Mouse (Mus musculus) heart, embryonic 15.5 days (tissue): ENCODE data around the gene Vamp5. TPM values are rescaled to one million over a fixed set of nuclear protein-coding genes. Genes with fewer than 3 reads are reported as not detected.

Experiments used
- ATAC-seq: fragments of 200-750 bp; cut with Nextera tagmentation; replicated peaks from 2 replicates; pipeline ENCODE4 v1.8.0; 2017; ENCODE audit warnings: low read depth, moderate TSS enrichment; ENCODE audit not compliant: insufficient number of reproducible peaks, insufficient read depth, low FRiP score
- H3K27ac ChIP-seq: fragments of 300-500 bp; sonication (generic); 2 replicates; pipeline ENCODE4 v1.5.1; 2015; ENCODE audit warnings: mild to moderate bottlenecking, inconsistent platforms
- H3K27me3 ChIP-seq: fragments of 300-500 bp; sonication (generic); 2 replicates; pipeline ENCODE4 v1.6.1; 2015; ENCODE audit warnings: inconsistent platforms
- H3K36me3 ChIP-seq: fragments of 300-500 bp; sonication (generic); 2 replicates; pipeline ENCODE4 v1.6.1; 2015; ENCODE audit warnings: mild to moderate bottlenecking, inconsistent platforms
- H3K4me1 ChIP-seq: fragments of 300-500 bp; sonication (generic); replicated peaks from 2 replicates; pipeline ENCODE4 v1.6.1; 2015; ENCODE audit warnings: inconsistent platforms
- H3K4me2 ChIP-seq: fragments of 300-500 bp; sonication (generic); 2 replicates; pipeline ENCODE4 v1.6.1; 2015; ENCODE audit warnings: inconsistent platforms, mild to moderate bottlenecking, moderate library complexity
- H3K4me3 ChIP-seq: fragments of 300-500 bp; sonication (generic); 2 replicates; pipeline ENCODE4 v1.5.1; 2015; ENCODE audit warnings: mild to moderate bottlenecking, inconsistent platforms
- H3K9ac ChIP-seq: fragments of 300-500 bp; sonication (generic); 2 replicates; pipeline ENCODE4 v1.6.1; 2015; ENCODE audit warnings: mild to moderate bottlenecking, inconsistent platforms
- H3K9me3 ChIP-seq: fragments of 300-500 bp; sonication (generic); replicated peaks from 2 replicates; pipeline ENCODE4 v1.6.1; 2016; ENCODE audit warnings: inconsistent platforms
- WGBS: fragments of 180-500 bp; shearing (Covaris S2); methylation state at CpG from one replicate; pipeline ENCODE4 v1.1.7; 2015; ENCODE audit warnings: mixed read lengths; 5-methylcytosine and 5-hydroxymethylcytosine counted together
- polyA plus RNA-seq: library from polyadenylated mRNA; unstranded; fragments of >200 nt; fragmentation: Nextera tagmentation; extraction: Ambion mirVana; gene quantifications from 2 replicates; pipeline ENCODE4 v1.2.1, GENCODE M21; 2015

Vamp5 gene
- polyA plus RNA-seq, 1 experiment from 2014 or later = 46.1 TPM

DNA sequence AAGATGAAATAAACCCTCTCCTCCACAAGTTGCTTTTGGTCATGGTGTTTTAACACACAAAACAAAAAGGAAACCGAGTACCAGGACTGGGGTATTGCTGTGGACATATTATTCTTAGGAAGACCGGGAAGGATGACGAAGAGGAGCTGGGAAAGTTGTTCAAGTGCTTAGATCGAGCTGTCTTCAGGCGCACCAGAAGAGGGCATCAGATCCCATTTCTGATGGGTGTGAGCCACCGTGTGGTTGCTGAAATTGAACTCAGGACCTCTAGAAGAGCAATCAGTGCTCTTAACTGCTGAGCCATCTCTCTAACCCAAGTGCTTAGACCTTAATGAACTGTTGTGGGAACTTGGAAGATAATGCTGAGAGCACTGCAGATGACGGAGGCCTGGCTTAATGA is 16.3 kb downstream of the Vamp5 start:
- H3K4me2 ChIP-seq = no peak overlapping the region
- H3K36me3 ChIP-seq = peaks cover 15% of the 10 kb centered on the region; the same call in 1 of the 2 replicates
- ATAC-seq = no peak
- no peak overlapping the region for H3K9ac ChIP-seq
- H3K4me1 ChIP-seq = peaks cover 23% of the 10 kb centered on the region
- WGBS = 45% methylated on average over 7 of the region's 7 CpGs
- H3K4me3 ChIP-seq = no peak overlapping the region
- no peaks in the 10 kb centered on the region for H3K9me3 ChIP-seq
- no peak overlapping the region for H3K27ac ChIP-seq
- no peaks in the 10 kb centered on the region for H3K27me3 ChIP-seq

DNA sequence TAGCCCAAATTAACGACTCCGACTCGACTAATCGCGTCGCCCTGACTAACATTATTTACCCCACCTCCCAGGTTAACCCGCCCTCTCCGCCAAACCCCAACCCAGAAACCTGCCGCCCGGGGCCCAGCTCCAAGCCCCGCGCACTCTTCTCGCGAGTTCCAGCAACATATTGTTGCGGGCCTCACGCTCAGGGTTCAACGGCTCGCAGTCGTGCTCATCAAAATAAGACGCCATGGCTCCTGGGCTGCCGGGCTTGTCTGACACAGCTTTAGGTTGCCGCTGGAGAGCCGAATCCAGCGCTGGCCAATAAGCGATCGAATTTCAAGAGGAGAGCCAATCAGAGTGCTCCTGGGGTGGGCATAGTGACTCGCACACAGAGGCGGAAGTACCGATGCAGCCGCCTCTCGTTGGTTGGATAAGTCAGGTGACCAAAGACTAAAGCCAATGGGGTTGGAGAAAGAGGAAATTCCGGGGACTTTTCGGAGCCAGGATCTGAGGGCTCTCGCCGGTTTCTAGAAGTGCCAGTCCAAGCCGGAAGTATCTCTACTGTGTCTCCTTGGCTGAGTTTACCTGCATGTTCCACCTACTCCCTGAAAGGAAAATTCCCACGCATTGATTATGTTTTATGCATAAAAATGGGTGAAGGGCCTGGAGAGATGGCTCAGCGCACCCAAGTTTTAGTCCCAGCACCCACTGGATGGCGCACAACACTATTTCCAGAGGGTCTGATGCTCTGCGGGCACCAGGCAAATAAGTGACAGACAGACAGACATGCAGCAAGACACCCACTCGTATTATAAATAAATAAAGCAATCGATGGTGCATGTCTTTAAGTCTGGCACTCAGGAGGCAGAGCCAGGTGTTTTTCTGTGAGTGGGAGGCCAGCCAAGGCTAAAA is 17.9 kb downstream of the Vamp5 start:
- Histone ChIP-seq H3K27me3 (no peaks in the 10 kb centered on the region), H3K36me3 (peaks cover 18% of the 10 kb centered on the region; the same call in 1 of the 2 replicates), H3K4me3 (peak overlapping the region; percentile 80), H3K4me2 (peak overlapping the region; percentile 72), H3K9ac (peak overlapping the region; percentile 66), H3K9me3 (no peaks in the 10 kb centered on the region), H3K4me1 (peaks cover 30% of the 10 kb centered on the region), H3K27ac (peak overlapping the region; percentile 82)
- WGBS = under 1% methylated on average over 42 of the region's 42 CpGs
- peak; percentile 98 for ATAC-seq

DNA sequence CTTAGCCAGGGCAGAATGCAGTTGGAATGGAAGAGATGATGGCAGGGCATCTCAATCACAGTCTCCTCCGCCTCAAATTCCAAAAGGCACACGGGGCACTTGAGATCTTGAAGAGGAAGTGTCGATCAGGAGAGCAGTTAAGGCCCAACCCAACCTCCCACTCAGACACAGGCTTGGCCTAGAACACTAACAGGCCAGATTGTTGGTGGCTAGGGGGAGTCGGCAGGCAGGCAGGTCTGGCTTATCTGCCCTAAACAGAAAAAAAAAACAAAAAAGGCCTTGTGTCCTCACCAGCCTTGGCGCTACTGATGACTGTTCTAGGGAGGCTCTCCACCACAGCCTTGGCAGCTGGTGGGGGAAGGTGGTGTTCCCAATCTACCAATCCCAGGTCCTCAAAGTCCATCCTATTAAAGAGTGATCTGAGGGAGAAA is 19.1 kb downstream of the Vamp5 start:
- Histone ChIP-seq H3K9me3 (no peaks in the 10 kb centered on the region), H3K27me3 (no peaks in the 10 kb centered on the region), H3K9ac (no peak overlapping the region), H3K27ac (no peak overlapping the region), H3K4me3 (peak overlapping the region; percentile 80), H3K4me2 (peak overlapping the region; percentile 72), H3K36me3 (peaks cover 18% of the 10 kb centered on the region; the same call in 1 of the 2 replicates), H3K4me1 (peaks cover 41% of the 10 kb centered on the region)
- ATAC-seq = no peak
- WGBS = 16% methylated on average over 5 of the region's 5 CpGs

DNA sequence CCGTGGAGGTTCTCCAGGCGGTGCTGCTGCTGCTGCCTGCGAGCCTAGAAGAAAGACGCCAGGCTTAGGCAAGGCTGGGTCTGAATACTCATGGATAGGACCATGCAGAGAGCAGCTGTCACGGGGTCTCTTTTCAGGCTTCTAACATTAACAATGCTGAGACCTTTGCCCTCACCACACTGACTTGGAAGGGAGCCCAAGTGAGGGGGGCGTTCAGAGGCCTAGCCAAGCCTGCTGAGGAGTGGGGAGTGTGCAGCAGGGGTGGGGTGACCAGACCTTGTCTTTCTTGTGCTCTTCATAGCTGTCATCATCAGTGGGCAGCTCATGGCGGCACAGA is 19.7 kb downstream of the Vamp5 start:
- peak overlapping the region; percentile 72; the same call in 1 of the 2 replicates for H3K4me2 ChIP-seq
- H3K9ac ChIP-seq = no peak overlapping the region
- no peak overlapping the region for H3K4me3 ChIP-seq

DNA sequence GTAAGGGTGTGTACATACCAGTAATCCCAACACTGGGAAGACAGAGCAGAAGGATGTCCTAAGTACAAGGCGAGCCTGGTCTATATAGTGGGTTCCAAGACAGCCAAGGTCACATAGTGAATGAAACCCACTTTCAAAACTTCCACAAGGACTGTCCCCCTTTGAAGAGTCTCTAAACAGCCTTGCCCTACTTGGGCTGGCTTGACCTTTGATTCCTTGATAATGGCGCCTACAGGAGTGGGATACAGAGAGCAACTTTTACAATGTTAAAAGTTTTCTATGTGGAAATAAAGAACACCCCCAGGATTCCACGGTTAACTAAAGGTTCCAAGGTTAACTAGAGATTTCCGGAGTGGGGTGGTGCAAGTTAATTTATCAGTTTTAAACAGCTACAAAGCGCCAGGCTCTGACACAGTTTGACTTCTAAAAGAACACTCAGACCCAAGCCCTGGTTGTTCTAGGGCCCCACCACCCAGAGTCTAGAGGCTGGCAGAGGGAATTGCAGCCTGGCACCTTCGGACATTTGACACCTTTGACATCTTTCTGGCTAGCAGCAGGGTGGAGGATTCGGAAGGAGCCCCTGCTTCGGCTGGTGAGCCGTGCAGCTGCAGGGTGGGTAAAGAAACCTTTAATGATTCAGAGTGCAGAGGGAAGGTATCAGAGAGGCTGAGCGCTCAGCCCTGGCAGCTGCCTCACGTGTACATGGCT is 20.2 kb downstream of the Vamp5 start:
- Histone ChIP-seq H3K9me3 (no peaks in the 10 kb centered on the region), H3K36me3 (peaks cover 18% of the 10 kb centered on the region; the same call in 1 of the 2 replicates), H3K27me3 (no peaks in the 10 kb centered on the region), H3K9ac (no peak overlapping the region), H3K4me1 (peaks cover 46% of the 10 kb centered on the region), H3K27ac (no peak overlapping the region), H3K4me2 (no peak overlapping the region), H3K4me3 (no peak overlapping the region)
- ATAC-seq = no peak
- 79% methylated on average over 11 of the region's 11 CpGs for WGBS

More for the DNA sequence above, 19.7 kb downstream of the Vamp5 start:
- H3K36me3 ChIP-seq = peaks cover 18% of the 10 kb centered on the region; the same call in 1 of the 2 replicates
- WGBS = 76% methylated on average over 7 of the region's 7 CpGs
- no peak overlapping the region for H3K27ac ChIP-seq
- H3K4me1 ChIP-seq = peaks cover 46% of the 10 kb centered on the region
- ATAC-seq = no peak
- no peaks in the 10 kb centered on the region for H3K9me3 ChIP-seq
- H3K27me3 ChIP-seq = no peaks in the 10 kb centered on the region

DNA sequence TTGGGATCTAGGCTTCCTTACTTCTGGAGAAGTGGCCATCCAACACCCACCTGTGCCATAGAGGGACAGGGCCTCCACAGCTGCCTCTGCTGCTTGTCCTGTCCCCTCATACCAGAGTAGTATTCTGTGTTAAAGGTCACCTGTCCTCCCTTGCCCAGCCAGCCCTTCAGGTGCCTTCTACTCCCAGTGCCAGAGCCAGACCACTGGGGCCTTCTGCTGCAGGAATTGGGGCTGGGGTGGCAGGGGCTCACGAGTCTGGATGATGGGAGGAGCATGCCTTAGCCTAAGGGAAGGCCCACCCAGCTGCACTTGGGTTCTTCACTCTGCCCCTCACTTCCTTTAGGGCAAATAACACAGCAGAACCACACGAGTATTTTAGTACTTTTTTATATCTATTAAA is 20.9 kb downstream of the Vamp5 start:
- Histone ChIP-seq H3K27ac (no peak overlapping the region), H3K4me3 (no peak overlapping the region), H3K4me2 (no peak overlapping the region), H3K9ac (no peak overlapping the region), H3K4me1 (peaks cover 51% of the 10 kb centered on the region), H3K9me3 (no peaks in the 10 kb centered on the region), H3K36me3 (peaks cover 18% of the 10 kb centered on the region; the same call in 1 of the 2 replicates), H3K27me3 (no peaks in the 10 kb centered on the region)
- ATAC-seq = no peak
- 69% methylated on average over 2 of the region's 2 CpGs for WGBS

DNA sequence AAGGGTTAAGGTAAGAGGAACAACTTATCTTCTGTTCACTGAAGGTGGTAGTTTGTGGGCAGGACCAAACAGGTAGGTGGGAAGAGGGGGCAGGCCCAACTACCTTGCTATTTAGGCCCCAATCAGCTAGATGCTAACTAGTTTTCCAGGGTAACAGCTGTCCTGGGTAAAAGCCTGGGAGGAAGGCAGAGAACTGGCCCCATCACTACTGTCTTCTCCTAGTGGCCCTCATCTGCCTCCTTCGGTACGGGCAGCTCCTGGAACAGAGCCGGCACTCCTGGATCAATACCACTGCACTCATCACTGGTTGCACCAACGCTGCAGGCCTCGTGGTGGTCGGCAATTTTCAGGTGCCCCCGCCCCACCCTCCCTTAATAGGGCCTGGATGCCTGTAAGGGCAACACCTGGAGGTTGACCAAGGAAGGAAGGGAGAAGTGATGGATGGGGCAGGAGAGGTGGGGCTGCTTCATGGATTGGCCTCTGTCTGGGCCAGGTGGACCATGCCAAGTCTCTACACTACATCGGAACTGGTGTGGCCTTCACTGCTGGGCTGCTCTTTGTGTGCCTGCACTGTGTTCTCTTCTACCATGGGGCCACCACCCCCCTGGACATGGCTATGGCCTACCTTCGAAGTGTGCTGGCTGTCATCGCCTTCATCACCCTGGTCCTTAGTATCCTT is 22.0 kb downstream of the Vamp5 start:
- Histone ChIP-seq H3K9me3 (no peaks in the 10 kb centered on the region), H3K4me3 (no peak overlapping the region), H3K4me1 (peaks cover 57% of the 10 kb centered on the region), H3K27ac (no peak overlapping the region), H3K36me3 (peaks cover 18% of the 10 kb centered on the region; the same call in 1 of the 2 replicates), H3K4me2 (no peak overlapping the region), H3K9ac (no peak overlapping the region), H3K27me3 (no peaks in the 10 kb centered on the region)
- 89% methylated on average over 10 of the region's 10 CpGs for WGBS
- no peak for ATAC-seq

DNA sequence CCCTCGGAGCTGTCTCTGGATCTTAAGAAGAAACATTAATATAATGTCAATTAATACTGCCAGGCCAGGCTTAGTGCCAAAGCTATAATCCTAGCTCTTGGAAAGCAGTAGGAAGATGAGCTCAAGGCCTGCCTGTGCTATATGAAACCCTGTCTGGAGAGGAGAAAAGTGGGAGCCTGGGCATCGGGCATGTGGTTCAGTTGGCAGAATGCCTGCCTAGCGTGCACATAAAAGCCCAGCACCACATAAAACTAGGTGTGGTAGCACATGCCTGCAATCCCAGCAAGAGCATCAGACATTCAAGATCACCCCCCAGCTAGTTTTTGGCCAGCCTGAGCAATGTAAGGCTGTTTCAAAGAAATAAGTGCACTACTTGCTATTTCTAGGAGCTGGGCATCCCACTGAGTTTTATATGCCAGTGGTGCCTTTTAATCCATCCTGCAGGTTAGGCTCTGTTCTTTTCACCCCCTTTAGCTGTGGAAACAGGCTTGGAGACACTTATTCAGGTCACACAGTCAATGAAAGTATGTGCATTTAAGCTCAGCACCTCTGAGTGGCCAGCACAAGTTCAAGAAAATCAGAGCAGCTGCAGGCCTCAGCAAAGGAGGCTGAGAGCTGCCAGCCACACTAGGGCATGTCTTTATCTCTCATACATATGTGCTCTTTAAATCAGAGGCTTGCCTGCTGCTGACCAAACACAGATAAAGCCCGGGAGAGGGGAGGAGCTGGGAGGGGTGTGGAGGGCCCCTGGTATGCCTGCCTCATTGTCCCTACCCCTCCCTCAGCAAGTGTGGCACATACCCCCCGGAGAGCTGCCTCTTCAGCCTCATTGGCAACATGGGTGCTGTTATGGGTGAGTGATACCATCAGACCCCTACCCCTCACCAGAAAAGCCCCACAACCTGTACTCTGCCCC is 22.8 kb downstream of the Vamp5 start:
- 0 out of 2 replicates have a peak overlapping the region, but pooled peaks have one; percentile 12 for H3K27ac ChIP-seq
- peaks cover 60% of the 10 kb centered on the region for H3K4me1 ChIP-seq

DNA sequence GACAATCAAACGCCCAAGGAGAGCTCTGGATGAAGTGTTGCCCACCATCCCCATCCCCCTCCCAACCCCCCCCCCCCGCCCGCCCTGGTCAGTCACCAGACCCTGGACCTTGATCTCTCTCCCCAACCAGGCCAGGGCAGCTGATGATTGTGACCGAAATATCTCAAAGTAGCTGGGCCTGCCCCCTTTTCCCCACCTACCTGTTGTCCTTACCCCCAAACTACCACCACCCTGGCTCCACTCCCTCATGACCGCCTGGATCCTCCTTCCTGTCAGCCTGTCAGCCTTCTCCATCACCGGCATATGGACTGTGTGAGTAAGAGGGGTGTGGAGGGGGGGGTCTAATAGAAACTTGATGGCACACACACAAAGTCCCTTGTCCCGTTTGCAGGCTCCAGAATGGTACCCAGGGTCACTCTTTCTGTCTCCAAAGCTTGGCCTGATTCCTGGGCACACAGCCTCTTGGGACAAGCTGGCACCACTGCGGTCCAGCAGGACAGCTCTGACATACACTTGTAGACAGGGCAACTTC is 24.2 kb downstream of the Vamp5 start:
- WGBS = 39% methylated on average over 8 of the region's 8 CpGs
- Histone ChIP-seq H3K36me3 (peaks cover 18% of the 10 kb centered on the region; the same call in 1 of the 2 replicates), H3K4me3 (peak overlapping the region; percentile 82), H3K9ac (peak overlapping the region; percentile 75), H3K27me3 (no peaks in the 10 kb centered on the region), H3K27ac (peak overlapping the region; percentile 29; the same call in 1 of the 2 replicates), H3K4me1 (peaks cover 61% of the 10 kb centered on the region), H3K9me3 (no peaks in the 10 kb centered on the region), H3K4me2 (peak overlapping the region; percentile 94)
- no peak for ATAC-seq

More for the DNA sequence above, 22.8 kb downstream of the Vamp5 start:
- no peaks in the 10 kb centered on the region for H3K27me3 ChIP-seq
- no peak for ATAC-seq
- H3K4me2 ChIP-seq = no peak overlapping the region
- H3K36me3 ChIP-seq = peaks cover 18% of the 10 kb centered on the region; the same call in 1 of the 2 replicates
- no peaks in the 10 kb centered on the region for H3K9me3 ChIP-seq
- 57% methylated on average over 5 of the region's 5 CpGs for WGBS
- no peak overlapping the region for H3K4me3 ChIP-seq
- H3K9ac ChIP-seq = no peak overlapping the region
